Mouse (Mus musculus) ES-Bruce4 (cell line): ENCODE data around the gene Mmp25. TPM values are rescaled to one million over a fixed set of nuclear protein-coding genes. Genes with fewer than 3 reads are reported as not detected.

Source experiments
- H3K27ac ChIP-seq: 2 replicates; pipeline ENCODE4 v1.5.1; 2012; ENCODE audit warnings: low read length, inconsistent platforms; ENCODE audit not compliant: insufficient read depth
- H3K27me3 ChIP-seq: 2 replicates; pipeline ENCODE4 v1.6.1; 2012; ENCODE audit warnings: mild to moderate bottlenecking, low read length, inconsistent platforms; ENCODE audit not compliant: control insufficient read depth, poor library complexity, insufficient read depth, severe bottlenecking
- H3K36me3 ChIP-seq: 2 replicates; pipeline ENCODE4 v1.6.1; 2012; ENCODE audit warnings: inconsistent platforms, mild to moderate bottlenecking, low read length, moderate library complexity; ENCODE audit not compliant: control insufficient read depth, poor library complexity, insufficient read depth, severe bottlenecking
- H3K4me1 ChIP-seq: one replicate; pipeline ENCODE4 v1.8.1; 2011; ENCODE audit warnings: low read length; ENCODE audit not compliant: control insufficient read depth, insufficient read depth
- H3K4me3 ChIP-seq: 2 replicates; pipeline ENCODE4 v1.5.1; 2011; ENCODE audit warnings: low read depth, mild to moderate bottlenecking, low read length
- H3K9ac ChIP-seq: 2 replicates; pipeline ENCODE4 v1.6.1; 2012; ENCODE audit warnings: low read depth, mild to moderate bottlenecking, inconsistent platforms; ENCODE audit not compliant: poor library complexity, severe bottlenecking
- H3K9me3 ChIP-seq: replicated peaks from 2 replicates; pipeline ENCODE4 v1.6.1; 2012; ENCODE audit warnings: mild to moderate bottlenecking, low read length, inconsistent platforms; ENCODE audit not compliant: control insufficient read depth, poor library complexity, insufficient read depth, severe bottlenecking
- CTCF ChIP-seq: IDR thresholded peaks from one replicate; pipeline ENCODE4 v1.8.1; 2011; ENCODE audit warnings: low read depth, low read length
- EP300 ChIP-seq: IDR thresholded peaks from 2 replicates; pipeline ENCODE4 v1.6.1; 2011; ENCODE audit warnings: low read depth, low read length; ENCODE audit not compliant: insufficient read depth
- POLR2A ChIP-seq: IDR thresholded peaks from one replicate; pipeline ENCODE4 v1.8.1; 2011; ENCODE audit warnings: low read length; ENCODE audit not compliant: insufficient read depth
- polyA plus RNA-seq: library from polyadenylated mRNA; stranded (reverse); fragments of >200 nt; gene quantifications from 2 replicates; pipeline ENCODE4 v1.2.4, GENCODE M21; 2011; ENCODE audit warnings: low read depth; ENCODE audit not compliant: missing spikeins, insufficient read depth, insufficient read length

Gene Mmp25
- polyA plus RNA-seq, 1 experiment, result 10.9 TPM

DNA sequence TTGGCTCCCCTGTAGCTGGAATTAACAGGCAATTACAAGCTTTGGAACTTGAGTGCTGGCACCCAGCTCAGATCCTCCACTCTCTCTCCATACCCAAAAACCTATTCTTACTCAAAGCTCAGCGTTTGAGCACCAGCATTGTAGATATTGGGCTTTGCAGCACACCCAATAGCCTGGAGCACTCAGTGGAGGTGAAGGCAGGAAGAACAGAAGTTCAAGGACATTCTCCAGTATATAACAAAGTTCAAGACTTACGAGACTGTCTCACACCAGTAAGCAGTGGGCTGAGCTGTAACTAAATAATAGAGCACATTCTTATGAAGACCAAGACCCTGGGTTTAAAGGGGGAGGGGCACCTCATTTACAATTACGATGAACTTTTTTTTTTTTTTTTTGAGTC lies 27.7 kb upstream of the Mmp25 start:
- Histone ChIP-seq H3K9ac (no peak overlapping the region), H3K27ac (no peak overlapping the region), H3K4me3 (no peak overlapping the region; the same call in 1 of the 2 replicates), H3K9me3 (no peaks in the 10 kb centered on the region), H3K27me3 (no peaks in the 10 kb centered on the region), H3K36me3 (peaks cover 6% of the 10 kb centered on the region; the same call in 1 of the 2 replicates), H3K4me1 (peaks cover 5% of the 10 kb centered on the region)
- TF ChIP-seq EP300, result no peak
- TF ChIP-seq CTCF, result no peak
- TF ChIP-seq POLR2A, result no peak

- Histone ChIP-seq H3K9ac (no peak overlapping the region), H3K27ac (no peak overlapping the region; the same call in 1 of the 2 replicates), H3K4me1 (peaks cover 5% of the 10 kb centered on the region), H3K9me3 (no peaks in the 10 kb centered on the region), H3K36me3 (peaks cover 10% of the 10 kb centered on the region; the same call in 1 of the 2 replicates), H3K27me3 (no peaks in the 10 kb centered on the region), H3K4me3 (no peak overlapping the region)
- TF ChIP-seq EP300, result no peak
Observed at GRCm38 (mm10) chr17:23671519-23671918, 26.4 kb upstream of the Mmp25 start.

GRCm38 (mm10) chr17:23670516-23671074 lies 25.5 kb upstream of the Mmp25 start:
- no peak overlapping the region for H3K4me3 ChIP-seq
- TF ChIP-seq EP300 (no peak), CTCF (peak; percentile 22)
- peaks cover 5% of the 10 kb centered on the region for H3K4me1 ChIP-seq
- H3K9ac ChIP-seq, result no peak overlapping the region
- peaks cover 10% of the 10 kb centered on the region; the same call in 1 of the 2 replicates for H3K36me3 ChIP-seq
- H3K9me3 ChIP-seq, result no peaks in the 10 kb centered on the region
- H3K27ac ChIP-seq, result peak overlapping the region; percentile 62
- H3K27me3 ChIP-seq, result no peaks in the 10 kb centered on the region

DNA sequence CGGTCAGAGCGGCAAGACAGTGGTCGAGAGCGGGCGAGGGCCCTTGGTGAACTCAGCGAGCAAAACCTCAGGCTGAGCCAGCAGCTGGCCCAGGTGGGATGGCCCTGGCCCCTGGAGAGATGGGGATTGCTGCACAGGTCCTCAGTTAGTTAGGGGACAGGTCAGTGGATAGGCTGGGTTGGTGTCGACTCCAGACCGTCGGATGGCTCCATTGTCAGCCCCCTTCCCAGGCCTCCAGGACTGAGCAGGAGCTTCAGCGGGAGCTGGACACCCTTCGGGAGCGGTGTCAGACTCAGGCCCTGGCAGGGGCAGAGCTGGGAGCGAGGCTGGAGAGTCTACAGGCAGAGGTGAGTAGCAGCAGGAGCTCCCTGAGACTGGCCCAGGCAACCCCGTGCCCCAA lies 20.4 kb upstream of the Mmp25 start:
- Histone ChIP-seq H3K9me3 (no peaks in the 10 kb centered on the region), H3K9ac (no peak overlapping the region), H3K4me1 (peaks cover 3% of the 10 kb centered on the region), H3K36me3 (peaks cover 10% of the 10 kb centered on the region; the same call in 1 of the 2 replicates), H3K27me3 (no peaks in the 10 kb centered on the region), H3K27ac (no peak overlapping the region), H3K4me3 (no peak overlapping the region)
- no peak for TF ChIP-seq POLR2A
- TF ChIP-seq EP300, result no peak

- H3K4me3 ChIP-seq, result no peak overlapping the region
- peaks cover 10% of the 10 kb centered on the region; the same call in 1 of the 2 replicates for H3K36me3 ChIP-seq
- peak; percentile 51 for TF ChIP-seq CTCF
- no peak for TF ChIP-seq EP300
- H3K27me3 ChIP-seq, result no peaks in the 10 kb centered on the region
- H3K27ac ChIP-seq, result no peak overlapping the region
- H3K9me3 ChIP-seq, result no peaks in the 10 kb centered on the region
- no peaks in the 10 kb centered on the region for H3K4me1 ChIP-seq
- no peak overlapping the region for H3K9ac ChIP-seq
Observed at GRCm38 (mm10) chr17:23664556-23665021, 19.5 kb upstream of the Mmp25 start.

DNA sequence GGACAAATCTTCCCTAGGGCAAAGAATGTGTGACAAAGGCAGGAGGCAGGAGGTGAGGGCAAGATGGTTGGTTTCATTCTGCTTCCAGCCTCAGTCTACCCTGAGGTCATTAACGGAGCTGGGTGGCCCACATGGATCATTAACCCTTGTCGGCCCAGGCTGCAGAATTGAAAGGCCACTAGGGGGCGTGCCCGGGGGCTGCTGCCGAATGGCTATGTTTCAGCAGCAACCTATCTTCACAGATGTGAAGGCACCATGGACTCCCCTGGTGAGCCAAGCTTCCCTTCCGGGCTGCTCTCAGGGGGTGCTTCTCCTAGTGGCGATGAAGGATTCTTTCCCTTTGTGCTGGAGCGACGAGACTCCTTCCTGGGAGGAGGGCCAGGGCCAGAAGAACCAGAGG lies 16.4 kb upstream of the Mmp25 start:
- H3K36me3 ChIP-seq, result no peaks in the 10 kb centered on the region
- H3K4me1 ChIP-seq, result no peaks in the 10 kb centered on the region
- no peak overlapping the region for H3K9ac ChIP-seq
- H3K4me3 ChIP-seq, result no peak overlapping the region
- H3K27ac ChIP-seq, result no peak overlapping the region
- no peaks in the 10 kb centered on the region for H3K27me3 ChIP-seq
- no peaks in the 10 kb centered on the region for H3K9me3 ChIP-seq
- TF ChIP-seq CTCF (peak; percentile 76), EP300 (no peak), POLR2A (no peak)
